In the genomic region with DNA sequence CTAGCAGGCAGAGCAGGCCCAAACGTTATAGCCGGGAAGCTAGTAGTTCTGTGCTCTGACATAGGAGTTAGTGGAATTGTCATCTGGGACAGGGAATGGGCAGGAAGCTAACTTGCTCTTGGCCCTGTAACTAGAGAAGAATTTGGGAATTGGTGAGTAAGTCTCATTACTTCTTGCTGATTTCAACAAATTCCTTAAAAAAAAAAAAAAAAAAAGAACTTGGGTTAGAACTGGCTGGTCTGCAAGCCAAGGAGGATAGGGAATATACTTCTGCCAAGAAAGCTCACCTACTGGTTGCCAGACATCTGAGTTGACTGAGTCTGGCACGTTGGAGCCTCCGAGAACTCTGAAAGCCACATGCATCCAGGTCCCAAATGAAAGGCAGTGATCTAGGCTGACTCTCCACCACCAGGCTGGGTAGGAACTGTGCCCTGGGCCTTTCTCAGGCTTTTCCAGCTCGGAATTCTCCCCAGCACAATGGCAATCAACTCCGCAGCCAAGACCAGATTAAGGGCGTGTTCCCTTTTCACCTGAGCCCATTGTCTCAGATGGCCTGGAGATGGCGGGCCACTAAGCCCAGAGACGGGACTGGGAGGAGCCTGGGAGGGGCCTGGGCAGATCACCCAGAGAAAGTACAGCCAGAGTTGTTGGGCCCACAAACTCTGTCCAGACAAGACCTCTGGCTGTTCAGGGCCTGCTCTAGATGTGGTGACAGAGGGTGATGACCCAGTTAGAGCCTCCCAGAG, we compare ENCODE assay signal across 7 mouse cellular contexts.
DNase-seq lines count a peak whose midpoint lies in the region; ATAC-seq and TF ChIP-seq lines count a peak whose summit lies in the region.

No protein-coding gene starts in this region.

- H3K36me3 ChIP-seq in lung, embryonic 16.5 days (ENCODE audit: control insufficient read depth, insufficient read depth, low read length) = no peaks in the 10 kb centered on the region
- H3K36me3 ChIP-seq in heart, embryonic 16.5 days (ENCODE audit: control insufficient read depth, insufficient read depth) = no peaks in the 10 kb centered on the region
- H3K36me3 ChIP-seq in small intestine, adult 2 months (ENCODE audit: control insufficient read depth, insufficient read depth, low read length) = no peaks in the 10 kb centered on the region
- H3K36me3 ChIP-seq in forebrain, embryonic 16.5 days (ENCODE audit: control insufficient read depth, insufficient read depth) = no peaks in the 10 kb centered on the region

- no peak for TF ChIP-seq CTCF in bone marrow, adult 2 months (IDR thresholded peaks at IDR 0.05; ENCODE audit: control insufficient read depth, insufficient read depth, low read length)
- TF ChIP-seq CTCF in small intestine, adult 2 months (IDR thresholded peaks at IDR 0.05; ENCODE audit: extremely low read depth, insufficient read length, insufficient replicate concordance, low read depth, low read length) = no peak

- no peaks in the 10 kb centered on the region for H3K9me3 ChIP-seq in lung, embryonic 16.5 days (ENCODE audit: control insufficient read depth, low read length)
- H3K9me3 ChIP-seq in heart, embryonic 16.5 days (replicated peaks; ENCODE audit: control insufficient read depth, low read length) = no peaks in the 10 kb centered on the region
- no peaks in the 10 kb centered on the region for H3K9me3 ChIP-seq in forebrain, embryonic 16.5 days (ENCODE audit: control insufficient read depth, low read length)

- no peak overlapping the region for H3K4me3 ChIP-seq in lung, embryonic 16.5 days (ENCODE audit: low read length)
- no peak overlapping the region for H3K4me3 ChIP-seq in bone marrow, adult 2 months (replicated peaks; ENCODE audit: control insufficient read depth, low read depth, low read length)
- H3K4me3 ChIP-seq in heart, embryonic 16.5 days (ENCODE audit: low read length) = no peak overlapping the region
- H3K4me3 ChIP-seq in small intestine, adult 2 months (ENCODE audit: low read depth, low read length) = peak overlapping the region; percentile 19; the same call in 1 of the 2 replicates
- no peak overlapping the region for H3K4me3 ChIP-seq in forebrain, embryonic 16.5 days (replicated peaks; ENCODE audit: low read length)

- no peaks in the 10 kb centered on the region for H3K27me3 ChIP-seq in lung, embryonic 16.5 days (ENCODE audit: control insufficient read depth, insufficient read depth, low read depth, low read length)
- H3K27me3 ChIP-seq in heart, embryonic 16.5 days (ENCODE audit: control insufficient read depth, insufficient read depth, low read length) = no peaks in the 10 kb centered on the region
- H3K27me3 ChIP-seq in small intestine, adult 2 months (ENCODE audit: control insufficient read depth, insufficient read depth, low read length) = no peaks in the 10 kb centered on the region
- H3K27me3 ChIP-seq in forebrain, embryonic 16.5 days (replicated peaks; ENCODE audit: control insufficient read depth, insufficient read depth, low read length) = no peaks in the 10 kb centered on the region

- peak overlapping the region; percentile 13 for H3K4me2 ChIP-seq in lung, embryonic 16.5 days (ENCODE audit: low read depth, low read length)
- peak overlapping the region; percentile 21; the same call in 1 of the 2 replicates for H3K4me2 ChIP-seq in heart, embryonic 16.5 days (ENCODE audit: low read depth, low read length)
- H3K4me2 ChIP-seq in forebrain, embryonic 16.5 days (ENCODE audit: low read length) = no peak overlapping the region

- DNase-seq in lung, postnatal 25 days (ENCODE audit: low spot score) = no peak
- DNase-seq in left cerebral cortex, adult 8-10 months (ENCODE audit: low spot score in 2 of 2) = no peak

- H3K27ac ChIP-seq in lung, embryonic 16.5 days (ENCODE audit: low read length) = peak overlapping the region; percentile 84
- peak overlapping the region; percentile 72 for H3K27ac ChIP-seq in bone marrow, adult 2 months (ENCODE audit: control insufficient read depth, insufficient read depth, low read depth, low read length, poor library complexity)
- H3K27ac ChIP-seq in heart, embryonic 16.5 days (ENCODE audit: low read length) = peak overlapping the region; percentile 56
- H3K27ac ChIP-seq in small intestine, adult 2 months (ENCODE audit: insufficient read depth, low read depth, low read length) = peak overlapping the region; percentile 83
- H3K27ac ChIP-seq in forebrain, embryonic 16.5 days (ENCODE audit: low read length) = no peak overlapping the region

- TF ChIP-seq POLR2A in bone marrow, adult 2 months (IDR thresholded peaks at IDR 0.05; ENCODE audit: borderline replicate concordance, control insufficient read depth, low read depth, low read length) = no peak
- peak; percentile 39; the same call in 1 of the 2 replicates for TF ChIP-seq POLR2A in small intestine, adult 2 months (IDR thresholded peaks at IDR 0.05; ENCODE audit: low read depth, low read length)

- peak overlapping the region; percentile 50 for H3K9ac ChIP-seq in lung, embryonic 16.5 days (ENCODE audit: low read length)
- H3K9ac ChIP-seq in heart, embryonic 16.5 days (ENCODE audit: low read length) = peak overlapping the region; percentile 30; the same call in 1 of the 2 replicates
- no peak overlapping the region for H3K9ac ChIP-seq in forebrain, embryonic 16.5 days (replicated peaks; ENCODE audit: low read depth, low read length)

- WGBS in lung, embryonic 16.5 days = 50% methylated on average over 9 of the region's 9 CpGs
- 52% methylated on average over 9 of the region's 9 CpGs for WGBS in bone marrow, adult 2 months
- WGBS in heart, embryonic 16.5 days = 53% methylated on average over 9 of the region's 9 CpGs
- 24% methylated on average over 9 of the region's 9 CpGs for WGBS in small intestine, adult 2 months
- 30% methylated on average over 9 of the region's 9 CpGs for WGBS in forebrain, embryonic 16.5 days

- H3K4me1 ChIP-seq in lung, embryonic 16.5 days (replicated peaks; ENCODE audit: control insufficient read depth, insufficient read depth, low read length) = peaks cover 11% of the 10 kb centered on the region
- peaks cover 1% of the 10 kb centered on the region; the same call in 1 of the 2 replicates for H3K4me1 ChIP-seq in bone marrow, adult 2 months (ENCODE audit: control insufficient read depth, insufficient read depth, low read length)
- H3K4me1 ChIP-seq in heart, embryonic 16.5 days (ENCODE audit: control insufficient read depth, insufficient read depth, low read length) = no peaks in the 10 kb centered on the region
- peaks cover 33% of the 10 kb centered on the region for H3K4me1 ChIP-seq in small intestine, adult 2 months (ENCODE audit: control insufficient read depth, insufficient read depth, insufficient read length, low read length)
- H3K4me1 ChIP-seq in forebrain, embryonic 16.5 days (replicated peaks; ENCODE audit: control insufficient read depth, insufficient read depth, low read length) = 0 out of 2 replicates have a peak, but pooled peaks cover 2% of the 10 kb centered on the region

- no peak for ATAC-seq in lung, embryonic 16.5 days (ENCODE audit: low read depth)
- no peak for ATAC-seq in heart, embryonic 16.5 days (replicated peaks; ENCODE audit: extremely low read depth, insufficient read depth, low FRiP score)
- ATAC-seq in forebrain, embryonic 16.5 days = no peak
